10 mouse cellular contexts compared by ENCODE assay signal in the genomic region with DNA sequence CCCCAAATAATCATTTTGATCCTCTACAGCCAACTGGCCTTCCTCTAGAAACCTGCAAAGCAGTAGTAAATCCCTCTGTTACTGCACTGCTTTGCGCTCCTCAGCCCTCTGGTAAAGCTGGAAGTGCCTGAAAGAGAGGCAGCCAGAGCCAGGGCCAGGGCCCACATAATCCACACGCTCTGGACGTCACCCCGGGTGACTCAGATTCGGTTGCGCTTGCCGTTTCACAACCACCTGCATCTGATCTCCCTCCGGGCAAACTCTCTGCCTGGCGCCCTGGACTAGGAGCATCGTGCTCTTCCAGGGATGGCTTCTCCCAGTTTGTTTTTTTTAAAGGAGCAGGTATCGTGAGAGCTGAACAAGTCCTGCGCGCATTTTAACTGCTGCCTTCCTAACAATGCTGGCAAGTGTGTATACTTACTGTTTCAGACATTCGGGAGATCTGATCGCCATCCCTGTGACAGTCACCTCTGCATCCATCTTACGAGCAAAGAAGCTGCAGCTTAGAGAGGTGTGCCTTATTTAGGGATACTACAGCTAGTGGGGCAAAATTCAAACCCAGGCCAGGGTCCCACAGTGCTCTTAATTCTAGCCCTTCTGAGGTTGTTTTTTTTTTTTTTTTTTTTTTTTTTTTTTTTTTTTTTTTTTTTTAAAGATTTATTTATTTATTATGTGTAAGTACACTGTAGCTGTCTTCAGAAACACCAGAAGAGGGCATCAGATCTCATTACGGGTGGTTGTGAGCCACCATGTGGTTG.
DNase-seq lines count a peak whose midpoint lies in the region; ATAC-seq and TF ChIP-seq lines count a peak whose summit lies in the region.
"Had no signal": no experiment of that assay in that cellular context is flagged by ENCODE, and none has a peak within 500 bp of the region (broad histone marks: within the 10 kb centered on the region; RNA-seq: fewer than 3 reads in every experiment).

No protein-coding gene starts in this region.

- no peaks in the 10 kb centered on the region for H3K9me3 ChIP-seq in ES-Bruce4 (replicated peaks; ENCODE audit: control insufficient read depth, insufficient read depth, low read length, poor library complexity, severe bottlenecking)
- no peaks in the 10 kb centered on the region for H3K9me3 ChIP-seq in embryonic facial prominence, embryonic 15.5 days (replicated peaks)
- no peaks in the 10 kb centered on the region for H3K9me3 ChIP-seq in liver, embryonic 15.5 days (replicated peaks)
- H3K9me3 ChIP-seq: hindbrain, embryonic 15.5 days had no signal

- peaks cover 9% of the 10 kb centered on the region for H3K4me1 ChIP-seq in ES-Bruce4 (ENCODE audit: control insufficient read depth, insufficient read depth, low read length)
- peaks cover 39% of the 10 kb centered on the region for H3K4me1 ChIP-seq in embryonic facial prominence, embryonic 15.5 days
- H3K4me1 ChIP-seq in liver, embryonic 15.5 days (replicated peaks) = peaks cover 72% of the 10 kb centered on the region
- H3K4me1 ChIP-seq: hindbrain, embryonic 15.5 days had no signal

- peak; percentile 30 for DNase-seq in kidney, adult 11 months
- DNase-seq in kidney, adult 9 months = no peak
- no peak for DNase-seq in natural killer cell, adult 2 months (ENCODE audit: low spot score in 2 of 2)
- DNase-seq: right cerebral cortex, adult 18-20 months had no signal

- H3K4me2 ChIP-seq in embryonic facial prominence, embryonic 15.5 days (replicated peaks) = no peak overlapping the region
- H3K4me2 ChIP-seq in liver, embryonic 15.5 days = no peak overlapping the region
- H3K4me2 ChIP-seq: hindbrain, embryonic 15.5 days had no signal

- 0 out of 2 replicates have a peak, but pooled peaks have one; percentile 22 for TF ChIP-seq EP300 in ES-Bruce4 (IDR thresholded peaks at IDR 0.05; ENCODE audit: insufficient read depth, low read depth, low read length)

- no peak for TF ChIP-seq POLR2A in ES-Bruce4 (IDR thresholded peaks at IDR 0.05; ENCODE audit: insufficient read depth, low read length)

- peak overlapping the region; percentile 4; the same call in 1 of the 2 replicates for H3K4me3 ChIP-seq in ES-Bruce4 (ENCODE audit: low read depth, low read length)
- H3K4me3 ChIP-seq in embryonic facial prominence, embryonic 15.5 days (replicated peaks) = no peak overlapping the region
- H3K4me3 ChIP-seq in liver, embryonic 15.5 days (replicated peaks) = no peak overlapping the region
- H3K4me3 ChIP-seq: hindbrain, embryonic 15.5 days had no signal

- peak overlapping the region; percentile 39 for H3K9ac ChIP-seq in ES-Bruce4 (ENCODE audit: low read depth, poor library complexity, severe bottlenecking)
- no peak overlapping the region for H3K9ac ChIP-seq in embryonic facial prominence, embryonic 15.5 days
- H3K9ac ChIP-seq in liver, embryonic 15.5 days = no peak overlapping the region
- H3K9ac ChIP-seq: hindbrain, embryonic 15.5 days had no signal

- peak overlapping the region; percentile 40; the same call in 1 of the 2 replicates for H3K27ac ChIP-seq in ES-Bruce4 (ENCODE audit: insufficient read depth, low read length)
- peak overlapping the region; percentile 60; the same call in 1 of the 2 replicates for H3K27ac ChIP-seq in embryonic facial prominence, embryonic 15.5 days (replicated peaks)
- H3K27ac ChIP-seq in liver, embryonic 15.5 days (replicated peaks) = peak overlapping the region; percentile 24; the same call in 1 of the 2 replicates
- H3K27ac ChIP-seq: hindbrain, embryonic 15.5 days had no signal

- no peaks in the 10 kb centered on the region for H3K36me3 ChIP-seq in ES-Bruce4 (ENCODE audit: control insufficient read depth, insufficient read depth, low read length, poor library complexity, severe bottlenecking)
- no peaks in the 10 kb centered on the region for H3K36me3 ChIP-seq in embryonic facial prominence, embryonic 15.5 days
- H3K36me3 ChIP-seq in liver, embryonic 15.5 days (replicated peaks) = 0 out of 2 replicates have a peak, but pooled peaks cover 4% of the 10 kb centered on the region
- H3K36me3 ChIP-seq: hindbrain, embryonic 15.5 days had no signal

- no peak for TF ChIP-seq CTCF in ES-Bruce4 (IDR thresholded peaks at IDR 0.05; ENCODE audit: low read depth, low read length)

- ATAC-seq in embryonic facial prominence, embryonic 15.5 days (ENCODE audit: insufficient number of reproducible peaks, low FRiP score, low TSS enrichment, low read depth) = no peak
- no peak; the same call in 1 of the 2 replicates for ATAC-seq in liver, embryonic 15.5 days (ENCODE audit: insufficient read depth)
- no peak for ATAC-seq in erythroblast, adult 5-6 weeks (replicated peaks; ENCODE audit: low FRiP score, poor library complexity, severe bottlenecking)
- no peak for ATAC-seq in activated CD4-positive, CD25-positive, alpha-beta regulatory T cell, adult 4 months

- H3K27me3 ChIP-seq in ES-Bruce4 (ENCODE audit: control insufficient read depth, insufficient read depth, low read length, poor library complexity, severe bottlenecking) = no peaks in the 10 kb centered on the region
- H3K27me3 ChIP-seq in embryonic facial prominence, embryonic 15.5 days = no peaks in the 10 kb centered on the region
- H3K27me3 ChIP-seq in liver, embryonic 15.5 days = no peaks in the 10 kb centered on the region
- H3K27me3 ChIP-seq: hindbrain, embryonic 15.5 days had no signal

- 50% methylated on average over 17 of the region's 17 CpGs for WGBS in embryonic facial prominence, embryonic 15.5 days
- WGBS in liver, embryonic 15.5 days (ENCODE audit: insufficient replicate concordance) = 76% methylated on average over 17 of the region's 17 CpGs
